Mouse (Mus musculus): Measurements from ENCODE around the gene Akap17b. TPM values are rescaled to one million over a fixed set of nuclear protein-coding genes. Genes with fewer than 3 reads are reported as not detected.

The Akap17b gene
- 0.49 TPM in 1 of 2 replicates, not detected in the other for polyA plus RNA-seq (2012; ENCODE audit: insufficient read depth, low replicate concordance)

DNA sequence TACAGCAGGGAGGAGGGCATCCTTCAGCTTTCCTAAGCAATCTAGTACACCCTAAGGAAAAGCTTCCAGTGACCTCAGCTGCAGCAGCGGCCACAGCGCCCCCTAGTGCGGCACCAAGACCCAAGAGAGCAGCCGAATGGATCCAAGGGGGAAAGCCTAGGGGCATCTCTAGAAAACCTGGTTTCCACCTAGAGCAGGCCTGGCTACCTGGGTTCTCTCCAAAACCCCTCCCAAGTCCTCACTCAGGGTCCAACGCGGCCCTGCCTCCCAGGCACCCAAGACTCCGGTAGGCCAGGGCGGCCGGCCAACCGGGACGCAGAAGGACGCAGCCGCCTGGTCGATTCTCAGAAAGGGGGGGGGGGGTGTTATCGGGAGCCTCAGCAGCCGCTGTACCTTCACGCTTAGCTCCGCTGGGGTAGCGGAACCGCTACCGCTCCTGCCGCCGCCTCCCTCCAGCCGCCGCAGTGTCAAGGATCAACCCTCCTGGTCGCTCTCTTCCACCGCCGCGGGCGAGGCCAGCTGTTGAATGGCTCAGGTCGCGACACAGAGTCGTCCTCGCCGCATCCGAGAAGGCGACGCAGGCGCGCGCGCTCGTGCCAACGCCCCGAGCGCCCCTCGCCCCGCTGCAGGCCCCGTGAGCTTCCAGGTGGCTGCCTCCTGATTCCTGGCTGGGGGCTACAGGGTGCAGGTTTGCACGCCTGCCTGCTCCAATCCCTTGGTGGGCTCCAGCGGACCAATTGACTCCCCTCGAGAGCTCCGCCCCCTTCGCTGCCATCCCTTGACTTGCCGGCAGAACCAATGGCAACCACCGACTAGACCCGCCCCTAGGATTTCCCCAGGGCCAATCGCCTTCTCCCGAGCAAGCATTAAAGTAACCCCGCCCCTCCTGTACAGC lies at the start of gene Akap17b:
Gene Akap17b (minus strand): TSS at position 739 of the 895 bp plus-strand sequence.
- Histone ChIP-seq H3K27me3 (replicated peaks) (no peaks in the 10 kb centered on the region), H3K4me1 (peaks cover 4% of the 10 kb centered on the region; the same call in 1 of the 2 replicates), H3K4me3 (replicated peaks) (peak within 1 kb of the TSS; percentile 93), H3K9me3 (no peaks in the 10 kb centered on the region), H3K36me3 (replicated peaks; ENCODE audit: low read length) (peaks cover 2% of the 10 kb centered on the region)
- TF ChIP-seq FLI1 (IDR thresholded peaks at IDR 0.05; ENCODE audit: low read length) (no peak), GATA1 (IDR thresholded peaks at IDR 0.05; ENCODE audit: borderline replicate concordance, low read length) (no peak)

DNA sequence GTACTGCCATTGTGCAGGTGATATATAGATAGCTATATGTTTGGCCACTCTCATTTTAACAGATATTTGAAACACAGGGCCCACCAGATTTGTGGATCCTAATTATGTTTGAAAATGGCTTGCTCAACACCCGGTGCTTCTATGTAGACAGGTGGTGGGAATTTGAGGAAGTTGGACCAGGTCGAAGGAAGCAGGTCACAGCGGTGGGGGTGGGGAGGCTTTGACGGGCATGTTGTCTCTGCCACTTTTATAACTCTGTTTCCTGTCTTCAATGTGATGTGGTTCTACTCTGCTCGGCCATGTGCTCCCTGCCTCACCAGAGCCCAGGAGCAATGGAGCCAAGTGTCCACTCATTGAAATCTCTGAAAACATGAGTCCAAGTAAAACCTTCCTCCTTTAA lies 46.2 kb upstream of the Akap17b start:
- Histone ChIP-seq H3K4me3 (replicated peaks) (no peak overlapping the region), H3K4me1 (peaks cover 22% of the 10 kb centered on the region), H3K27me3 (replicated peaks) (no peaks in the 10 kb centered on the region), H3K36me3 (replicated peaks; ENCODE audit: low read length) (no peaks in the 10 kb centered on the region), H3K9me3 (0 out of 2 replicates have a peak, but pooled peaks cover 4% of the 10 kb centered on the region)
- TF ChIP-seq FLI1 (IDR thresholded peaks at IDR 0.05; ENCODE audit: low read length) = no peak
- no peak for TF ChIP-seq GATA1 (IDR thresholded peaks at IDR 0.05; ENCODE audit: borderline replicate concordance, low read length)

DNA sequence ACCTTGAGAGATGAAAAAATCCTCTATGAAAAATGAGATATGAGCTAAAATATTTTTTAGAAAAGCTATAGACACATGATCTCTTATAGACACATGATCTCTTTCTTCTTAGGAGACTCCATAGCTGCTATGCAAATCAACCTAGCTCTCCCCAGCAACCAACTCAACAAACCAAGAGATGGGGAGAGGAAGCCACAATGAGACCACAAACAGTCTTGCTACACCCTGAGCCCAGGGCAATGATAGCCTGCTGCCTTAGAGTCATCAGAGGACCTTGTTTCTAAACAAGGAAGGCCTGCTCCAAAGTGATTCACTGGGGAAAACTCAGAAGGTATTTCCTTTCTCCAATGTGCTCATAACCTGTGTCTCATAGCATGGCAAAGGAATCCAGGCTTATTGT lies 44.5 kb upstream of the Akap17b start:
- TF ChIP-seq FLI1 (IDR thresholded peaks at IDR 0.05; ENCODE audit: low read length) (no peak), GATA1 (IDR thresholded peaks at IDR 0.05; ENCODE audit: borderline replicate concordance, low read length) (no peak)
- Histone ChIP-seq H3K27me3 (replicated peaks) (peaks cover 6% of the 10 kb centered on the region), H3K4me3 (replicated peaks) (no peak overlapping the region), H3K9me3 (peaks cover 11% of the 10 kb centered on the region), H3K36me3 (replicated peaks; ENCODE audit: low read length) (no peaks in the 10 kb centered on the region), H3K4me1 (peaks cover 22% of the 10 kb centered on the region)

DNA sequence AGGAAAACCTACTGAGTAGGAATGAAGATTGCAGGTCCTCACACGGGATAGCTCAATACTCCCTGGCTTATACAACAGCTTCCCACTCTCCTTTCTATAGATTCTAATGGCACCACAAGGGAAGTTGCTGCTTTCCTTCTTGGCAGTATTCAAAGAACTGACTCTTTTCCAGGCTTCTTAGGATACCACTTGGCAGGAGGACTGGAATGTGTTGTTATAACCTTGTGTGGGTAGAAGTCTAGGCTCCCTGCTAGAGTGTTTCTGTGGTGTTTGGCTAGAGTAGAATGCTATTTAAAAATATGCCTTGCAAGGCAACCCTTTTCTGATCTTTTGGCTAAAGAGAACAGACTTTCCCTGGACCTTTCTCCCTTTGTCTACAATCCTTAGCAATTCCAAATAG lies 31.6 kb upstream of the Akap17b start:
- H3K4me1 ChIP-seq = peaks cover 7% of the 10 kb centered on the region
- peaks cover 8% of the 10 kb centered on the region for H3K27me3 ChIP-seq (replicated peaks)
- H3K36me3 ChIP-seq (replicated peaks; ENCODE audit: low read length) = no peaks in the 10 kb centered on the region
- H3K9me3 ChIP-seq = no peaks in the 10 kb centered on the region
- TF ChIP-seq GATA1 (IDR thresholded peaks at IDR 0.05; ENCODE audit: borderline replicate concordance, low read length) (no peak), FLI1 (IDR thresholded peaks at IDR 0.05; ENCODE audit: low read length) (no peak)
- no peak overlapping the region for H3K4me3 ChIP-seq (replicated peaks)

DNA sequence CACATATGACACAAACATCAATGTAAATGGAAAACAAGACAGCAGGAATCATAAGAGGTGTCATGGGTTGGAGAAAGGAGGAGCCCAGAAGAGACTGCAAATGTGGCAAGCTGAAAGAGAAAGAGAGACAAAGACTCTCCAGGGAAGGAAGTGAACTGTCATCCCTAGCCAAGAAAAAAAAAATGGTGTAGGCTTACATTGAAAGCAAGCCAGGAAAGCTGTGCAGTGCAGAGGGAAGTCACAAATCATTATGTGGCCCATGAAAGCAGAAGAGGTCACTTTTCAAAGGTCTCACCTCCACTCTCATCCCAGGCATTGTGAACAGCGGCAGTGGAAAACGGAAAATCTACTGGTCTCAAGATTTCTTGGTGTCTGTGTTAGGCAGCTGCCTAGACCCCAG lies 27.5 kb upstream of the Akap17b start:
- H3K36me3 ChIP-seq (replicated peaks; ENCODE audit: low read length) = no peaks in the 10 kb centered on the region
- TF ChIP-seq GATA1 (IDR thresholded peaks at IDR 0.05; ENCODE audit: borderline replicate concordance, low read length) (no peak), FLI1 (IDR thresholded peaks at IDR 0.05; ENCODE audit: low read length) (no peak)
- peaks cover 7% of the 10 kb centered on the region for H3K4me1 ChIP-seq
- peaks cover 10% of the 10 kb centered on the region for H3K27me3 ChIP-seq (replicated peaks)
- no peaks in the 10 kb centered on the region for H3K9me3 ChIP-seq
- no peak overlapping the region for H3K4me3 ChIP-seq (replicated peaks)

- peaks cover 8% of the 10 kb centered on the region for H3K36me3 ChIP-seq (replicated peaks; ENCODE audit: low read length)
- no peaks in the 10 kb centered on the region for H3K27me3 ChIP-seq (replicated peaks)
- no peak overlapping the region for H3K4me3 ChIP-seq (replicated peaks)
- TF ChIP-seq FLI1 (IDR thresholded peaks at IDR 0.05; ENCODE audit: low read length) (no peak), GATA1 (IDR thresholded peaks at IDR 0.05; ENCODE audit: borderline replicate concordance, low read length) (no peak)
- no peaks in the 10 kb centered on the region for H3K9me3 ChIP-seq
- H3K4me1 ChIP-seq = peaks cover 4% of the 10 kb centered on the region; the same call in 1 of the 2 replicates
Observed at GRCm38 (mm10) chrX:36640046-36640445, 5.1 kb downstream of the Akap17b start.

DNA sequence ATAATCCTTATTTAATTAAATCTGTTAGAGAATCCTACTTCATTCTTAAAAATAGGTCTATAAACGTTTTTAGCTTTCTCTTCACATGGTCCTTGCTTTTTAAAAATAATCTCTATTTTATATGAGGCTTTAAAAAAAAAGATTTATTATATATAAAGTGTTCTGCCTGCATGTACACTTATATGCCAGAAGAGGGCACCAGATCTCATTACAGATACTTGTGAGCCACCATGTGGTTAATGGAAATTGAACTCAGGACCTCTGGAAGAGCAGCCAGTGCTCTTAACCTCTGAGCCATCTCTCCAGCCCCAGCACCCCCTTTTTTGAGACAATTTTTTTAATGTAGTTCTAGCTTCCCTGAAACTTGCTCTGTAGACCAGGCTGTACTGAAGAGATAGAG lies 14.4 kb downstream of the Akap17b start:
- TF ChIP-seq FLI1 (IDR thresholded peaks at IDR 0.05; ENCODE audit: low read length) (no peak), GATA1 (IDR thresholded peaks at IDR 0.05; ENCODE audit: borderline replicate concordance, low read length) (no peak)
- no peak overlapping the region for H3K4me3 ChIP-seq (replicated peaks)
- H3K4me1 ChIP-seq = peaks cover 4% of the 10 kb centered on the region; the same call in 1 of the 2 replicates
- peaks cover 14% of the 10 kb centered on the region for H3K36me3 ChIP-seq (replicated peaks; ENCODE audit: low read length)
- peaks cover 14% of the 10 kb centered on the region for H3K9me3 ChIP-seq
- no peaks in the 10 kb centered on the region for H3K27me3 ChIP-seq (replicated peaks)

GRCm38 (mm10) chrX:36628102-36628501 lies 17.1 kb downstream of the Akap17b start:
- H3K36me3 ChIP-seq (replicated peaks; ENCODE audit: low read length) = peaks cover 2% of the 10 kb centered on the region
- no peaks in the 10 kb centered on the region for H3K27me3 ChIP-seq (replicated peaks)
- no peak overlapping the region for H3K4me3 ChIP-seq (replicated peaks)
- TF ChIP-seq GATA1 (IDR thresholded peaks at IDR 0.05; ENCODE audit: borderline replicate concordance, low read length) (no peak), FLI1 (IDR thresholded peaks at IDR 0.05; ENCODE audit: low read length) (no peak)
- peaks cover 10% of the 10 kb centered on the region for H3K9me3 ChIP-seq
- peaks cover 4% of the 10 kb centered on the region; the same call in 1 of the 2 replicates for H3K4me1 ChIP-seq

- peaks cover 58% of the 10 kb centered on the region for H3K36me3 ChIP-seq (replicated peaks; ENCODE audit: low read length)
- no peak overlapping the region for H3K4me3 ChIP-seq (replicated peaks)
- peaks cover 2% of the 10 kb centered on the region for H3K27me3 ChIP-seq (replicated peaks)
- H3K4me1 ChIP-seq = peaks cover 9% of the 10 kb centered on the region; the same call in 1 of the 2 replicates
- no peaks in the 10 kb centered on the region for H3K9me3 ChIP-seq
- TF ChIP-seq GATA1 (IDR thresholded peaks at IDR 0.05; ENCODE audit: borderline replicate concordance, low read length) (no peak), FLI1 (IDR thresholded peaks at IDR 0.05; ENCODE audit: low read length) (no peak)
Observed at GRCm38 (mm10) chrX:36609117-36609516, 36.1 kb downstream of the Akap17b start.

DNA sequence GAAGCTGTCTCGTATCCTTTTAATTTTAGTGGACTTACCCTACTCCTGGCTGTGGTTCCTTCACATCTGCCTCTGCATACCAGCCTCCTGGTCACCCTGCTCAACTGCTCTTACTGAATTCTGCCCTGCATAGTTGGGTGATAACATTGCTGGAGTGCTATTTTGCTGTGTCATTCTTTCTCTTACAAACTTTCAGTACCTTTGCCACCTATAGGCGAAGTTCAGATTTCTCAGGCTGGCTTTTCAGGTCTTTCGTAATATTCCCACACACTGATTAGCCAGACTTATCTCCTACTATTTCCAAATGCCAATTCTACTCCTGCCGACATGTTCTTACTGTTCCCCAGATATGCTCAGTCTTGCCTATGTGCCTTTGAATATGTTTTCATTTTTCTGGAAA lies 41.2 kb downstream of the Akap17b start:
- H3K4me1 ChIP-seq = peaks cover 22% of the 10 kb centered on the region
- H3K4me3 ChIP-seq (replicated peaks) = no peak overlapping the region
- no peak for TF ChIP-seq GATA1 (IDR thresholded peaks at IDR 0.05; ENCODE audit: borderline replicate concordance, low read length)
- no peak for TF ChIP-seq FLI1 (IDR thresholded peaks at IDR 0.05; ENCODE audit: low read length)
- H3K27me3 ChIP-seq (replicated peaks) = peaks cover 2% of the 10 kb centered on the region
- no peaks in the 10 kb centered on the region for H3K9me3 ChIP-seq
- H3K36me3 ChIP-seq (replicated peaks; ENCODE audit: low read length) = peaks cover 69% of the 10 kb centered on the region
